ENCODE assay signal across 12 mouse cellular contexts in genomic region chr4:152266236-152266895, GRCm38 (mm10). TPM values are rescaled to one million over a fixed set of nuclear protein-coding genes. Genes with fewer than 3 reads are reported as not detected.
DNase-seq lines count a peak whose midpoint lies in the region; ATAC-seq and TF ChIP-seq lines count a peak whose summit lies in the region.
"Had no signal": no experiment of that assay in that cellular context is flagged by ENCODE, and none has a peak within 500 bp of the region (broad histone marks: within the 10 kb centered on the region; RNA-seq: fewer than 3 reads in every experiment).

No protein-coding gene starts in this region.

- DNase-seq in heart, adult 2 months = peak; percentile 56 to 67
- peak; percentile 61 for DNase-seq in Muller cell, postnatal 12 days (ENCODE audit: inconsistent ontology term)
- DNase-seq in cerebellum, adult 8-10 months = peak; percentile 75
- DNase-seq in testis, postnatal 14 days (ENCODE audit: low spot score) = no peak
- DNase-seq in spleen, adult 12 weeks (ENCODE audit: low spot score) = no peak
- DNase-seq in kidney, postnatal 4 days = no peak
- DNase-seq: lung, postnatal 14 days; thymus, adult 2 months had no signal

- H3K36me3 ChIP-seq in heart, adult 2 months (ENCODE audit: control insufficient read depth, insufficient read depth, low read length) = no peaks in the 10 kb centered on the region
- H3K36me3 ChIP-seq in heart, embryonic 11.5 days (ENCODE audit: control insufficient read depth, insufficient read depth, low read length) = no peaks in the 10 kb centered on the region; the same call in 1 of the 2 replicates
- H3K36me3 ChIP-seq in heart, embryonic 14.5 days (ENCODE audit: control insufficient read depth, insufficient read depth, low read length) = peaks cover 11% of the 10 kb centered on the region; the same call in 1 of the 2 replicates

- H3K9me3 ChIP-seq in heart, embryonic 11.5 days (replicated peaks; ENCODE audit: control insufficient read depth, low read length) = no peaks in the 10 kb centered on the region
- no peaks in the 10 kb centered on the region for H3K9me3 ChIP-seq in heart, embryonic 14.5 days (ENCODE audit: control insufficient read depth, low read length)

- no peaks in the 10 kb centered on the region for H3K79me2 ChIP-seq in heart, adult 2 months (replicated peaks; ENCODE audit: control insufficient read depth, insufficient read depth, low read length)

- no peak for TF ChIP-seq EP300 in heart, adult 2 months (IDR thresholded peaks at IDR 0.05; ENCODE audit: insufficient read depth, low read depth, low read length)

- H3K4me3 ChIP-seq in heart, adult 2 months = no peak overlapping the region
- no peak overlapping the region for H3K4me3 ChIP-seq in heart, embryonic 11.5 days (ENCODE audit: low read depth, low read length)
- no peak overlapping the region for H3K4me3 ChIP-seq in heart, embryonic 14.5 days (ENCODE audit: control insufficient read depth in 1 of 2, insufficient read depth in 1 of 2, low read depth in 1 of 2, low read length in 2 of 2)

- no peak for TF ChIP-seq POLR2A in heart, adult 2 months (IDR thresholded peaks at IDR 0.05; ENCODE audit: insufficient read depth, low read depth, low read length)

- H3K4me1 ChIP-seq in heart, adult 2 months (ENCODE audit: control insufficient read depth, insufficient read depth, low read length) = peaks cover 21% of the 10 kb centered on the region
- H3K4me1 ChIP-seq in heart, embryonic 11.5 days (ENCODE audit: control insufficient read depth, insufficient read depth, low read length) = peaks cover 41% of the 10 kb centered on the region
- peaks cover 49 to 76% of the 10 kb centered on the region in 2 experiments for H3K4me1 ChIP-seq in heart, embryonic 14.5 days (ENCODE audit: control insufficient read depth in 2 of 2, insufficient read depth in 2 of 2, low read length in 2 of 2)

- no peak overlapping the region for H3K4me2 ChIP-seq in heart, embryonic 11.5 days
- H3K4me2 ChIP-seq in heart, embryonic 14.5 days (ENCODE audit: low read length) = no peak overlapping the region

- H3K9ac ChIP-seq in heart, adult 2 months (ENCODE audit: low read depth, low read length) = no peak overlapping the region
- no peak overlapping the region for H3K9ac ChIP-seq in heart, embryonic 11.5 days (ENCODE audit: low read depth, low read length)
- H3K9ac ChIP-seq in heart, embryonic 14.5 days (ENCODE audit: low read length) = no peak overlapping the region

- TF ChIP-seq CTCF in heart, adult 2 months (IDR thresholded peaks at IDR 0.05) = no peak

- WGBS in heart, adult 2 months = 38% methylated on average over 10 of the region's 10 CpGs
- WGBS in heart, embryonic 11.5 days (ENCODE audit: insufficient replicate concordance) = 39% methylated on average over 10 of the region's 10 CpGs
- WGBS in heart, embryonic 14.5 days = 43% methylated on average over 10 of the region's 10 CpGs

- H3K27ac ChIP-seq in heart, adult 2 months = peak overlapping the region; percentile 40
- no peak overlapping the region for H3K27ac ChIP-seq in heart, embryonic 11.5 days (ENCODE audit: low read depth, low read length)
- peak overlapping the region; percentile 28 to 53; a peak in 3 of 4 replicates for H3K27ac ChIP-seq in heart, embryonic 14.5 days (replicated peaks in 1 of 2; ENCODE audit: control insufficient read depth in 1 of 2, insufficient read depth in 1 of 2, low read depth in 2 of 2, low read length in 2 of 2)

- H3K27me3 ChIP-seq in heart, adult 2 months (ENCODE audit: control insufficient read depth, insufficient read depth, low read length) = no peaks in the 10 kb centered on the region
- H3K27me3 ChIP-seq in heart, embryonic 11.5 days (ENCODE audit: control insufficient read depth, insufficient read depth, low read length) = no peaks in the 10 kb centered on the region
- H3K27me3 ChIP-seq in heart, embryonic 14.5 days (ENCODE audit: control insufficient read depth, insufficient read depth, low read length) = no peaks in the 10 kb centered on the region

- no peak for ATAC-seq in heart, embryonic 11.5 days (replicated peaks; ENCODE audit: insufficient number of reproducible peaks, low FRiP score, low TSS enrichment)
- no peak for ATAC-seq in heart, embryonic 14.5 days (ENCODE audit: insufficient number of reproducible peaks, insufficient read depth, low FRiP score, low read depth)

- intact Hi-C loops in heart, adult 2 months (cut with DNase I) = no loop called here

RNA-seq across cellular contexts. Expression of gene Gpr153, which starts 7.7 kb away (rescaled TPM):
- total RNA-seq in heart, adult 2 months (2021) = 10 to 100 TPM in 1 of 2 experiments, 1 to 10 TPM in 1; 8.6 to 11.9 TPM
- polyA plus RNA-seq in heart, adult 2 months (2012; rRNA removed) = 18.0 and 24.0 TPM in 2 replicates
- 7.8 and 9.0 TPM in 2 replicates for polyA plus RNA-seq in heart, embryonic 11.5 days (2014; fragmentation: Nextera tagmentation; extraction: Ambion mirVana)
- 14.0 and 18.2 TPM in 2 replicates for polyA plus RNA-seq in heart, embryonic 14.5 days (2014; fragmentation: Nextera tagmentation; extraction: Ambion mirVana)

RNA-seq across cellular contexts. Expression of gene Hes3, which starts 25.1 kb away (rescaled TPM):
- total RNA-seq in heart, adult 2 months (2021) = not detected
- polyA plus RNA-seq in heart, adult 2 months (2012; rRNA removed) = not detected in 2 replicates
- not detected in 2 replicates for polyA plus RNA-seq in heart, embryonic 11.5 days (2014; fragmentation: Nextera tagmentation; extraction: Ambion mirVana)
- not detected in 2 replicates for polyA plus RNA-seq in heart, embryonic 14.5 days (2014; fragmentation: Nextera tagmentation; extraction: Ambion mirVana)
- total RNA-seq: layer of hippocampus, postnatal 25 days; neutrophil, adult 5-6 weeks had no signal

RNA-seq across cellular contexts. Expression of gene Icmt, which starts 30.7 kb away (rescaled TPM):
- 10 to 100 TPM; 26.4 to 28.2 TPM for total RNA-seq in heart, adult 2 months (2021)
- polyA plus RNA-seq in heart, adult 2 months (2012; rRNA removed) = 17.7 and 27.2 TPM in 2 replicates
- polyA plus RNA-seq in heart, embryonic 11.5 days (2014; fragmentation: Nextera tagmentation; extraction: Ambion mirVana) = 15.9 and 22.6 TPM in 2 replicates
- 19.4 and 20.3 TPM in 2 replicates for polyA plus RNA-seq in heart, embryonic 14.5 days (2014; fragmentation: Nextera tagmentation; extraction: Ambion mirVana)

RNA-seq across cellular contexts. Expression of gene Rnf207, which starts 52.4 kb away (rescaled TPM):
- total RNA-seq in heart, adult 2 months (2021) = 10 to 100 TPM; 34.5 to 47.7 TPM
- polyA plus RNA-seq in heart, adult 2 months (2012; rRNA removed) = 155 and 167 TPM in 2 replicates
- polyA plus RNA-seq in heart, embryonic 11.5 days (2014; fragmentation: Nextera tagmentation; extraction: Ambion mirVana) = 27.4 and 27.5 TPM in 2 replicates
- 74.9 and 77.5 TPM in 2 replicates for polyA plus RNA-seq in heart, embryonic 14.5 days (2014; fragmentation: Nextera tagmentation; extraction: Ambion mirVana)
- total RNA-seq: neutrophil, adult 5-6 weeks had no signal

RNA-seq across cellular contexts. Expression of gene Rpl22, which starts 59.2 kb away (rescaled TPM):
- total RNA-seq in heart, adult 2 months (2021) = 100 to 1,000 TPM; 242 to 276 TPM
- 40.9 and 76.8 TPM in 2 replicates for polyA plus RNA-seq in heart, adult 2 months (2012; rRNA removed)
- 285 and 300 TPM in 2 replicates for polyA plus RNA-seq in heart, embryonic 11.5 days (2014; fragmentation: Nextera tagmentation; extraction: Ambion mirVana)
- 261 and 276 TPM in 2 replicates for polyA plus RNA-seq in heart, embryonic 14.5 days (2014; fragmentation: Nextera tagmentation; extraction: Ambion mirVana)

Comparison
In these comparisons a context has a peak if more than half of its experiments do, and no peak if none do; other contexts are left out.
1. DNase-seq: peak in heart, adult 2 months (2 of 2), Muller cell, postnatal 12 days (single experiment) and cerebellum, adult 8-10 months (single experiment); none in testis, postnatal 14 days (single experiment), spleen, adult 12 weeks (single experiment) and kidney, postnatal 4 days (0 of 2).